Mouse (Mus musculus) CD4-positive, CD25-positive, alpha-beta regulatory T cell, adult 2 months (primary cell): ENCODE results near the gene Pzp.

ENCODE experiments used
- DNase-seq: peaks from one replicate; pipeline ENCODE4 v3.0.0-alpha.2; 2012; ENCODE audit warnings: low read depth, low spot score

The Pzp gene

DNA sequence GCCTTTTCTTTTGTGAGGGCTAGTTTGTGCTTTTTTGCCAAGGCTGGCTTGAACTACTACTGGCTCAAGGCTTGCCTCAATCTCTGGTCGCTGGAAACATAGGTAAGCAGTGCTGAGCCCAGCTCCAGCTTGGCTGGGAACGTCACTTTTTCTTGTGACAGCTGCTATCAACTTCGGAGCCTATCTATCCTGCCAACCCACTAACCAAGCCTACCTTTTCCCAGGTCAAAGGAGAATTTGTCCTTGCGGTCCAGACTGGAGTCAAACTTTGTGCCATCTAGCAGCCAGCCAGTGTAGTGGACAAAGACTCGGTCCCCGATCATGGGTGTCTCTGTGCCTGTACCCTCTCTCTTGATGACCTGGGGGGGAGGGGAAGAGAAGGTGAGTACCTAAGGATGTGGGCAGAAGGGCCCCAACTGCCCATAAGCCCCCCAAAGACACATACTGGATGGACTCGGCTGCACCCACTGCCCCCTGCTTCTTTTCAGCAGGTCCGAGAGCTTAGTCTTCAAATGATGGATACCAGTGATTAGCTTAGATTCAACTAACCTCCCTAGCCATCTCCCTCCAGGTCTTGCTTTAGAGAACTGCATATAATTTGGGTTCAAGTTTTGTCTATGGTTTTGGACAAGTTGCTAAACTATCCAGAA lies 90.0 kb downstream of the Pzp start:
- no peak for DNase-seq

GRCm38 (mm10) chr6:128435474-128435873 lies 91.0 kb downstream of the Pzp start:
- DNase-seq = no peak
